In genomic region chr16:37802686-37803295, GRCm38 (mm10) we compare ENCODE assay signal across 12 mouse cellular contexts. TPM values are rescaled to one million over a fixed set of nuclear protein-coding genes. Genes with fewer than 3 reads are reported as not detected.
DNase-seq lines count a peak whose midpoint lies in the region; ATAC-seq lines count a peak whose summit lies in the region.
"Had no signal": no experiment of that assay in that cellular context is flagged by ENCODE, and none has a peak within 500 bp of the region (broad histone marks: within the 10 kb centered on the region; RNA-seq: fewer than 3 reads in every experiment).

No protein-coding gene starts in this region.

- no peaks in the 10 kb centered on the region for H3K27me3 ChIP-seq in hindbrain, embryonic 15.5 days
- no peaks in the 10 kb centered on the region for H3K27me3 ChIP-seq in hindbrain, embryonic 11.5 days (ENCODE audit: control insufficient read depth, insufficient read depth, low read length)
- H3K27me3 ChIP-seq in neural tube, embryonic 13.5 days, result no peaks in the 10 kb centered on the region
- H3K27me3 ChIP-seq: intestine, embryonic 15.5 days had no signal

- peak; percentile 85 for ATAC-seq in hindbrain, embryonic 15.5 days (ENCODE audit: low FRiP score, low read depth)
- no peak for ATAC-seq in hindbrain, embryonic 11.5 days (ENCODE audit: low FRiP score)
- peak; percentile 60; the same call in 1 of the 2 replicates for ATAC-seq in neural tube, embryonic 13.5 days (ENCODE audit: low read depth)
- ATAC-seq: intestine, embryonic 15.5 days had no signal

- intact Hi-C loops in left cerebral cortex, postnatal 36 days (cut with DNase I), result no loop called here

- H3K9me3 ChIP-seq in hindbrain, embryonic 15.5 days, result no peaks in the 10 kb centered on the region
- no peaks in the 10 kb centered on the region for H3K9me3 ChIP-seq in hindbrain, embryonic 11.5 days (ENCODE audit: control insufficient read depth, low read length)
- no peaks in the 10 kb centered on the region for H3K9me3 ChIP-seq in neural tube, embryonic 13.5 days
- H3K9me3 ChIP-seq: intestine, embryonic 15.5 days had no signal

- no peak overlapping the region for H3K27ac ChIP-seq in hindbrain, embryonic 15.5 days (replicated peaks)
- no peak overlapping the region for H3K27ac ChIP-seq in hindbrain, embryonic 11.5 days (ENCODE audit: low read depth, low read length)
- H3K27ac ChIP-seq in neural tube, embryonic 13.5 days (replicated peaks), result peak overlapping the region; percentile 61; the same call in 1 of the 2 replicates
- H3K27ac ChIP-seq: intestine, embryonic 15.5 days had no signal

- no peak overlapping the region for H3K4me3 ChIP-seq in hindbrain, embryonic 15.5 days
- H3K4me3 ChIP-seq in hindbrain, embryonic 11.5 days (ENCODE audit: low read depth, low read length), result no peak overlapping the region
- H3K4me3 ChIP-seq in neural tube, embryonic 13.5 days, result no peak overlapping the region
- H3K4me3 ChIP-seq: intestine, embryonic 15.5 days had no signal

- H3K4me2 ChIP-seq in hindbrain, embryonic 15.5 days, result no peak overlapping the region
- H3K4me2 ChIP-seq in hindbrain, embryonic 11.5 days (replicated peaks; ENCODE audit: low read depth, low read length), result no peak overlapping the region
- H3K4me2 ChIP-seq in neural tube, embryonic 13.5 days, result no peak overlapping the region
- H3K4me2 ChIP-seq: intestine, embryonic 15.5 days had no signal

- H3K36me3 ChIP-seq in hindbrain, embryonic 15.5 days, result no peaks in the 10 kb centered on the region
- H3K36me3 ChIP-seq in hindbrain, embryonic 11.5 days (ENCODE audit: control insufficient read depth, insufficient read depth, low read length), result 0 out of 2 replicates have a peak, but pooled peaks cover 2% of the 10 kb centered on the region
- H3K36me3 ChIP-seq in neural tube, embryonic 13.5 days, result peaks cover 22% of the 10 kb centered on the region
- H3K36me3 ChIP-seq: intestine, embryonic 15.5 days had no signal

- H3K9ac ChIP-seq in hindbrain, embryonic 15.5 days, result no peak overlapping the region
- no peak overlapping the region for H3K9ac ChIP-seq in hindbrain, embryonic 11.5 days (ENCODE audit: low read depth, low read length)
- no peak overlapping the region for H3K9ac ChIP-seq in neural tube, embryonic 13.5 days
- H3K9ac ChIP-seq: intestine, embryonic 15.5 days had no signal

- H3K4me1 ChIP-seq in hindbrain, embryonic 15.5 days (replicated peaks), result peaks cover 21% of the 10 kb centered on the region
- no peaks in the 10 kb centered on the region for H3K4me1 ChIP-seq in hindbrain, embryonic 11.5 days (replicated peaks; ENCODE audit: control insufficient read depth, insufficient read depth, low read length)
- peaks cover 30% of the 10 kb centered on the region for H3K4me1 ChIP-seq in neural tube, embryonic 13.5 days (replicated peaks)

- 56% methylated on average over 4 of the region's 4 CpGs for WGBS in hindbrain, embryonic 15.5 days
- WGBS in hindbrain, embryonic 11.5 days, result 61% methylated on average over 4 of the region's 4 CpGs
- WGBS in neural tube, embryonic 13.5 days, result 53% methylated on average over 4 of the region's 4 CpGs

- DNase-seq in hindbrain, embryonic 11.5 days (ENCODE audit: low spot score), result no peak
- DNase-seq in embryo, embryonic 10 days (ENCODE audit: low spot score), result peak; percentile 71
- DNase-seq in left cerebral cortex, postnatal 36 days (ENCODE audit: low spot score in 2 of 2), result peak; percentile 57 to 64
- no peak for DNase-seq in cerebellum, adult 11-12 months
- DNase-seq in gastrocnemius, postnatal 4 days (ENCODE audit: low spot score in 2 of 2), result no peak
- no peak for DNase-seq in T-cell, adult 2 months (ENCODE audit: low spot score)
- DNase-seq: adrenal gland, adult 2 months; heart, adult 18-20 months; lung, postnatal 36 days had no signal

RNA-seq across cellular contexts. Expression of gene Fstl1, which starts 26.1 kb away (rescaled TPM):
- 92.7 and 103 TPM in 2 replicates for polyA plus RNA-seq in hindbrain, embryonic 15.5 days (2015; fragmentation: Nextera tagmentation; extraction: Ambion mirVana)
- polyA plus RNA-seq in hindbrain, embryonic 11.5 days (2014; fragmentation: Nextera tagmentation; extraction: Ambion mirVana), result 231 and 271 TPM in 2 replicates
- total RNA-seq in left cerebral cortex, postnatal 36 days (2021), result 10 to 100 TPM; 28.6 to 32.6 TPM
- 156 and 165 TPM in 2 replicates for polyA plus RNA-seq in neural tube, embryonic 13.5 days (2015; fragmentation: Nextera tagmentation; extraction: Ambion mirVana)
- total RNA-seq in gastrocnemius, postnatal 4 days (2021), result 100 to 1,000 TPM; 710 to 767 TPM

RNA-seq across cellular contexts. Expression of gene Gm36028, which starts 58.2 kb away (rescaled TPM):
- 0.14 and 0.27 TPM in 2 replicates for polyA plus RNA-seq in hindbrain, embryonic 15.5 days (2015; fragmentation: Nextera tagmentation; extraction: Ambion mirVana)
- polyA plus RNA-seq in hindbrain, embryonic 11.5 days (2014; fragmentation: Nextera tagmentation; extraction: Ambion mirVana), result 0.26 TPM in 1 of 2 replicates, not detected in the other
- not detected for total RNA-seq in left cerebral cortex, postnatal 36 days (2021)
- polyA plus RNA-seq in neural tube, embryonic 13.5 days (2015; fragmentation: Nextera tagmentation; extraction: Ambion mirVana), result 0.24 TPM in 1 of 2 replicates, not detected in the other
- total RNA-seq in gastrocnemius, postnatal 4 days (2021), result not detected

Comparison
In these comparisons a context has a peak if more than half of its experiments do, and no peak if none do; other contexts are left out.
1. DNase-seq: peak in embryo, embryonic 10 days (single experiment) and left cerebral cortex, postnatal 36 days (2 of 2); none in hindbrain, embryonic 11.5 days (single experiment), cerebellum, adult 11-12 months (single experiment), gastrocnemius, postnatal 4 days (0 of 2) and T-cell, adult 2 months (single experiment).